Mouse (Mus musculus): ENCODE results near the gene Nlgn1. TPM values are rescaled to one million over a fixed set of nuclear protein-coding genes. Genes with fewer than 3 reads are reported as not detected.
"Not testable (repeated sequence)": the region's sequence is repeated elsewhere in the genome, so short reads cannot be mapped to it uniquely, and the experiment has no call there.

Gene Nlgn1
- polyA plus RNA-seq, 1 experiment from 2014 or later = 0.24 TPM

- Histone ChIP-seq H3K4me3 (no peak overlapping the region), H3K4me2 (no peak overlapping the region), H3K36me3 (no peaks in the 10 kb centered on the region), H3K9me3 (replicated peaks) (no peaks in the 10 kb centered on the region), H3K27ac (ENCODE audit: poor library complexity, severe bottlenecking) (no peak overlapping the region), H3K9ac (no peak overlapping the region), H3K4me1 (replicated peaks) (no peaks in the 10 kb centered on the region), H3K27me3 (replicated peaks) (no peaks in the 10 kb centered on the region)
- WGBS = 89% methylated on average over 2 of the region's 2 CpGs
- no peak for ATAC-seq (ENCODE audit: insufficient number of reproducible peaks, low FRiP score)
Observed at GRCm38 (mm10) chr3:25629198-25629597, 703.1 kb downstream of the Nlgn1 start.

- no peak for ATAC-seq (ENCODE audit: insufficient number of reproducible peaks, low FRiP score)
- no peak overlapping the region for H3K4me3 ChIP-seq
- no peaks in the 10 kb centered on the region; the same call in 1 of the 2 replicates for H3K9me3 ChIP-seq (replicated peaks)
- no peak overlapping the region for H3K9ac ChIP-seq
- no peaks in the 10 kb centered on the region for H3K36me3 ChIP-seq
- H3K27ac ChIP-seq (ENCODE audit: poor library complexity, severe bottlenecking) = no peak overlapping the region
- 37% methylated on average over 1 of the region's 1 CpGs for WGBS
- no peak overlapping the region for H3K4me2 ChIP-seq
- H3K27me3 ChIP-seq (replicated peaks) = no peaks in the 10 kb centered on the region
- no peaks in the 10 kb centered on the region for H3K4me1 ChIP-seq (replicated peaks)
Observed at GRCm38 (mm10) chr3:25606597-25606996, 725.7 kb downstream of the Nlgn1 start.

DNA sequence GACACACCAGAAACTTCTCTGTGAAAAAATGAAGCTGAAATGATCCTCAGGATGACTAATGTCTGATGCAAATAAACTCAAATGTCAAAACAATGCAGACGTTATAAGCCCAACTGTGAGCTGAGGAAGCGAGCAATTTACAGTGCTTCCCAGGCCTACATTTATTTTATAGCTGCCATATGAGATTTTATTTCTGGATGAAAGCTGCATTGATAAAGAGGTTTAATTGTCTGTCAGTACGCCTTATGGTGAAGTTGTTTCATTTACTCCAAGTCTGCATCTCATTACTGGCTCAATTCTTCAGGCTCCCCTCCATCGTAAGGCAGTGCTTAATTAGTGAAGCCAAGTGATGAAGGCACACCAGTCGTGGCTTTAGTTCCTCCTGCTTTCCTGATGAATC, 734.7 kb downstream of the Nlgn1 start:
- no peaks in the 10 kb centered on the region for H3K27me3 ChIP-seq (replicated peaks)
- H3K9me3 ChIP-seq (replicated peaks) = no peaks in the 10 kb centered on the region; the same call in 1 of the 2 replicates
- no peaks in the 10 kb centered on the region for H3K36me3 ChIP-seq
- H3K4me3 ChIP-seq = no peak overlapping the region
- H3K9ac ChIP-seq = no peak overlapping the region
- no peaks in the 10 kb centered on the region for H3K4me1 ChIP-seq (replicated peaks)
- H3K27ac ChIP-seq (ENCODE audit: poor library complexity, severe bottlenecking) = no peak overlapping the region
- ATAC-seq (ENCODE audit: insufficient number of reproducible peaks, low FRiP score) = no peak
- WGBS = 68% methylated on average over 5 of the region's 5 CpGs
- H3K4me2 ChIP-seq = no peak overlapping the region

DNA sequence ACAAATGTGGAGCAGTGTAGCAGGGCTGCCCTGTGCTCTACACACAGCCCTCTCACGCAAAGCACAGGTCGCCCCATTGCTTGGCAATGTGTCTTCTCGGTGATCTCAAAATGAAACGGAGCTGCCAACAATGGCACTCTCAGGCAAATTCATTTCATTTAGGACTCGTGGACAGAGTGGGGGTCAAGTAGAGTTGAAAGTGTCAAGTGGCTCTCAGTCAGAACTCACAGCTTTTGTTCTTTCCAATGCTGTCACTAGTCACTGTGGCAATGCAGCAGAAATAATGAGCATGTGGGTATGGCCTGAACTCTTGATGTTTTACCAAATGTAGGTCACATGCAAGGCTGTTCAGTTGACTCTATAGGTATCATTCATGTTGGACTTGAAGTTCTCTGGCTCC, 756.7 kb downstream of the Nlgn1 start:
- ATAC-seq (ENCODE audit: insufficient number of reproducible peaks, low FRiP score) = no peak
- Histone ChIP-seq H3K4me3 (no peak overlapping the region), H3K27me3 (replicated peaks) (no peaks in the 10 kb centered on the region), H3K27ac (ENCODE audit: poor library complexity, severe bottlenecking) (no peak overlapping the region), H3K36me3 (no peaks in the 10 kb centered on the region), H3K9ac (no peak overlapping the region), H3K9me3 (replicated peaks) (no peaks in the 10 kb centered on the region), H3K4me1 (replicated peaks) (no peaks in the 10 kb centered on the region), H3K4me2 (no peak overlapping the region)
- WGBS = 65% methylated on average over 5 of the region's 5 CpGs

- no peak for ATAC-seq (ENCODE audit: insufficient number of reproducible peaks, low FRiP score)
Observed at GRCm38 (mm10) chr3:25574840-25575239, 757.4 kb downstream of the Nlgn1 start.

DNA sequence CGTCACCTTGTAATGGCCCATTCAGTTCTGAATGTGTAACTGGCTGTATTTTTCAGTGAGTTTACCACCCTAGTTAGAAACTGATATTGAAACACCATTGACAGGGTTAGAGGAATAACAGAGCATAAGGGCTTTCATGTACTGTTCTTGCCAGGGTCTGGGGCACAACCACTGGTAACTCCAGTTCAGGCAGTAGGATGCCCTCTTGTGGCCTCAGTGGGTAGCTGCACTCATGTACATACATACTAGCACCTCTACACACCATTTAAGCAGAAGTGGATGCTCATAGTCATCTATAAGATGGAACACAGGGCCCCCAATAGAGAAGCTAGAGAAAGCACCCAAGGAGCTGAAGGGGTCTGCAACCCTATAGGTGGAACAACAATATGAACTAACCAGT, 773.7 kb downstream of the Nlgn1 start:
- H3K4me3 ChIP-seq; ATAC-seq (ENCODE audit: insufficient number of reproducible peaks, low FRiP score); H3K4me1 ChIP-seq (replicated peaks); H3K27ac ChIP-seq (ENCODE audit: poor library complexity, severe bottlenecking); H3K36me3 ChIP-seq; H3K4me2 ChIP-seq; H3K9me3 ChIP-seq (replicated peaks); H3K9ac ChIP-seq; H3K27me3 ChIP-seq (replicated peaks): not testable (repeated sequence)
- WGBS = 83% methylated on average over 1 of the region's 1 CpGs

More at GRCm38 (mm10) chr3:25574840-25575239, 757.4 kb downstream of the Nlgn1 start:
- Histone ChIP-seq H3K4me2 (no peak overlapping the region), H3K4me1 (replicated peaks) (no peaks in the 10 kb centered on the region), H3K9me3 (replicated peaks) (no peaks in the 10 kb centered on the region), H3K27ac (ENCODE audit: poor library complexity, severe bottlenecking) (no peak overlapping the region), H3K9ac (no peak overlapping the region), H3K4me3 (no peak overlapping the region), H3K27me3 (replicated peaks) (no peaks in the 10 kb centered on the region), H3K36me3 (no peaks in the 10 kb centered on the region)
- WGBS = 79% methylated on average over 3 of the region's 3 CpGs

DNA sequence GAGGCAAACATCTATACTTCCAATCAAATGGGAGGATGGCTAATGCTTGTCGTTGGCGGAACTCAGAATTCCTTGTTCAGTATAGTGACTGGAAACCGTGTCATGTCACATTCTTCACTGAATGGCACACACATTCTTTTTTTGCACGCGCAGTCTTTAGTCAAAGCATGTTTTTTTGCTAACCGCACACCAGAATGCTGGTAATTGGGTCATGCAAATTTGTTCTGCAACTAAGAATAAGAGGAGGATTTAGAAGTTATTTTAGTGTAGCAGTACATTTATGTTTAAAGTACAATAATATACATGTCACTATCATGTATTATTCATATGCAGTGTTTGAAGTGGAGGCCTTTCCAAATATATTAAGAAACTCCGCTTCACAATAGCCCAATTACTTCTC, 783.2 kb downstream of the Nlgn1 start:
- not testable (repeated sequence) for ATAC-seq (ENCODE audit: insufficient number of reproducible peaks, low FRiP score); H3K27ac ChIP-seq (ENCODE audit: poor library complexity, severe bottlenecking); H3K4me3 ChIP-seq; H3K36me3 ChIP-seq; H3K27me3 ChIP-seq (replicated peaks); H3K9me3 ChIP-seq (replicated peaks); H3K4me2 ChIP-seq; H3K4me1 ChIP-seq (replicated peaks); H3K9ac ChIP-seq
- WGBS = 88% methylated on average over 7 of the region's 7 CpGs

- WGBS = 41% methylated on average over 2 of the region's 3 CpGs
- H3K4me1 ChIP-seq (replicated peaks); H3K27ac ChIP-seq (ENCODE audit: poor library complexity, severe bottlenecking); H3K27me3 ChIP-seq (replicated peaks); H3K4me2 ChIP-seq; H3K36me3 ChIP-seq; H3K4me3 ChIP-seq; H3K9ac ChIP-seq; H3K9me3 ChIP-seq (replicated peaks); ATAC-seq (ENCODE audit: insufficient number of reproducible peaks, low FRiP score): not testable (repeated sequence)
Observed at GRCm38 (mm10) chr3:25524236-25524635, 808.0 kb downstream of the Nlgn1 start.

- no peaks in the 10 kb centered on the region for H3K4me1 ChIP-seq (replicated peaks)
- H3K4me3 ChIP-seq = no peak overlapping the region
- H3K27me3 ChIP-seq (replicated peaks) = no peaks in the 10 kb centered on the region
- H3K36me3 ChIP-seq = no peaks in the 10 kb centered on the region
- no peak overlapping the region for H3K9ac ChIP-seq
- no peak for ATAC-seq (ENCODE audit: insufficient number of reproducible peaks, low FRiP score)
- no peak overlapping the region for H3K27ac ChIP-seq (ENCODE audit: poor library complexity, severe bottlenecking)
- no peaks in the 10 kb centered on the region for H3K9me3 ChIP-seq (replicated peaks)
- H3K4me2 ChIP-seq = no peak overlapping the region
- WGBS = 75% methylated on average over 2 of the region's 2 CpGs
Observed at GRCm38 (mm10) chr3:25463051-25463450, 869.2 kb downstream of the Nlgn1 start.

GRCm38 (mm10) chr3:25456250-25456860, 875.9 kb downstream of the Nlgn1 start:
- ATAC-seq (ENCODE audit: insufficient number of reproducible peaks, low FRiP score) = no peak

GRCm38 (mm10) chr3:25452314-25452713, 879.9 kb downstream of the Nlgn1 start:
- H3K27me3 ChIP-seq (replicated peaks) = no peaks in the 10 kb centered on the region
- H3K36me3 ChIP-seq = no peaks in the 10 kb centered on the region
- H3K9me3 ChIP-seq (replicated peaks) = no peaks in the 10 kb centered on the region
- H3K4me1 ChIP-seq (replicated peaks) = no peaks in the 10 kb centered on the region
- H3K27ac ChIP-seq (ENCODE audit: poor library complexity, severe bottlenecking) = no peak overlapping the region
- WGBS = 49% methylated on average over 1 of the region's 1 CpGs
- no peak overlapping the region for H3K4me2 ChIP-seq
- no peak overlapping the region for H3K4me3 ChIP-seq
- ATAC-seq (ENCODE audit: insufficient number of reproducible peaks, low FRiP score) = no peak
- no peak overlapping the region for H3K9ac ChIP-seq

More at GRCm38 (mm10) chr3:25456250-25456860, 875.9 kb downstream of the Nlgn1 start:
- Histone ChIP-seq H3K4me1 (replicated peaks) (no peaks in the 10 kb centered on the region), H3K36me3 (no peaks in the 10 kb centered on the region), H3K27me3 (replicated peaks) (no peaks in the 10 kb centered on the region), H3K9ac (no peak overlapping the region), H3K27ac (ENCODE audit: poor library complexity, severe bottlenecking) (no peak overlapping the region), H3K4me3 (no peak overlapping the region), H3K4me2 (no peak overlapping the region), H3K9me3 (replicated peaks) (no peaks in the 10 kb centered on the region)
- 75% methylated on average over 8 of the region's 8 CpGs for WGBS

DNA sequence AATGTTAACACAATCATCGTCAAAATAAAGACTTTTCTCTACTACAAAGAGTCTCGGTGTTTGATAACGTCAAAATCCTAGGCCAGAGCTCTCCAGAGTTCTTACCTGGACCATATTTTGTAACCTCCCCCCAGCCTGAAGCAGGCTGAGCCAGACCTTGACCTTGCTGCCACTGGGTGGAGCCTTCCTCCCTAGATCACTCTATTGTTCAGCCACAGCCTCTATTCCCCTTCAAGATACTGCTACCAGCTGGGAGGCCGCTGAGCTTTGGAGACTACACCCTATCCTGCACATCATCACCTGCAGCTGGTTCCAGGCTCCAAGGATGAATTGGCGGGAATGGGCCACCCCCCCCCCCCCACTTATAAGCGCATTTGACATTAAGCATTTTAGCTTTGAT, 881.8 kb downstream of the Nlgn1 start:
- Histone ChIP-seq H3K9ac (no peak overlapping the region), H3K4me1 (replicated peaks) (no peaks in the 10 kb centered on the region), H3K4me2 (no peak overlapping the region), H3K36me3 (no peaks in the 10 kb centered on the region), H3K4me3 (no peak overlapping the region), H3K27ac (ENCODE audit: poor library complexity, severe bottlenecking) (no peak overlapping the region), H3K9me3 (replicated peaks) (no peaks in the 10 kb centered on the region), H3K27me3 (replicated peaks) (no peaks in the 10 kb centered on the region)
- ATAC-seq (ENCODE audit: insufficient number of reproducible peaks, low FRiP score) = no peak
- 54% methylated on average over 6 of the region's 6 CpGs for WGBS
